Mouse (Mus musculus): ENCODE measurements at regions not wholly inside any gene's neighbourhood (a gene's known extent, or its start where the extent isn't known, plus 50 kb on each side); places are given as distances from the start of the nearest gene placed in this dataset.

DNA sequence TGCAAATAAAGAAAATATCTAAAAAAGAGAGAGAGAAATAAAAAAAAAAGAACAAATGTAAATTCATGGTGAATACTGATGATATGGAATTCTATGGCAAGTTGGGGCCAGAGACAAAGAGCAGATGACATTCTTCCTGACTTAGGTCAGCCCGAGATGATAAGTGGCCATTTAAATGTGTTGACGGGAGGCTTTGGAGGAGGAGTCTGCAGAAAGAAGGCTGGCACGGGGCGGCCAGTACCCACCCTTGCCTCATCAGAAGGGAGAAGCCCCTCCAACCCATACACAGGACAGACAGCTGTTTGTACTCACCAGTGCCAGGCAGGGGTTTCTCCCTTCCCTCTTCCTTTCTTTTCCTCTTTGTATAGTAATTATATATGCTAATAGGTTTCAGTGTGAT is 108.0 kb upstream of the Rcn1 start:
- Histone ChIP-seq H3K36me3 (ENCODE audit: poor library complexity, severe bottlenecking) (no peaks in the 10 kb centered on the region), H3K27ac (no peak overlapping the region), H3K9ac (no peak overlapping the region), H3K9me3 (replicated peaks) (no peaks in the 10 kb centered on the region), H3K4me3 (no peak overlapping the region), H3K27me3 (0 out of 2 replicates have a peak, but pooled peaks cover 4% of the 10 kb centered on the region), H3K4me2 (no peak overlapping the region), H3K4me1 (no peaks in the 10 kb centered on the region)
- ATAC-seq = no peak
- 74% methylated on average over 4 of the region's 4 CpGs for WGBS

DNA sequence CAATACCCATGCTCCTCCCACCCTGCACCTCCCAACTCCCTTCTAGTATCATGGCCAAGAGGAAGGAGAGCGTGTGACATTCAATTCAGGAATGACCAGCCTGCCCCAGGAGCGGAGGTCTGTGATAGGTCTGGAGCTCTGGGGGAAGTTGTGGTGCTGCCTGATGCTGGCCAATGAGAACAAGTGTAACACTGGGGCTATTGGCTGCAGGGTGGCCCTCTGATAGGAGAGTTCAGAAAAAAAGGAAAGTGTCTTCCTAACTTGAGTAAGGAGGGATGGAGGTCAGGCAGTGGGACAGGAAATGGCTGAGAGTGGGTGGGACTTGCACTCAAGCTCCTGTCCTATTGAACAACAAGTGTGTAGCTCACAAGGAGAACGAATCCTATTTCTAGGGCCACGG is 111.7 kb upstream of the Rcn1 start:
- Histone ChIP-seq H3K27me3 (peaks cover 18% of the 10 kb centered on the region; the same call in 1 of the 2 replicates), H3K27ac (no peak overlapping the region), H3K4me1 (peaks cover 14% of the 10 kb centered on the region), H3K36me3 (ENCODE audit: poor library complexity, severe bottlenecking) (no peaks in the 10 kb centered on the region), H3K9ac (no peak overlapping the region), H3K4me3 (no peak overlapping the region), H3K4me2 (no peak overlapping the region), H3K9me3 (replicated peaks) (no peaks in the 10 kb centered on the region)
- WGBS = 92% methylated on average over 4 of the region's 4 CpGs
- no peak for ATAC-seq

DNA sequence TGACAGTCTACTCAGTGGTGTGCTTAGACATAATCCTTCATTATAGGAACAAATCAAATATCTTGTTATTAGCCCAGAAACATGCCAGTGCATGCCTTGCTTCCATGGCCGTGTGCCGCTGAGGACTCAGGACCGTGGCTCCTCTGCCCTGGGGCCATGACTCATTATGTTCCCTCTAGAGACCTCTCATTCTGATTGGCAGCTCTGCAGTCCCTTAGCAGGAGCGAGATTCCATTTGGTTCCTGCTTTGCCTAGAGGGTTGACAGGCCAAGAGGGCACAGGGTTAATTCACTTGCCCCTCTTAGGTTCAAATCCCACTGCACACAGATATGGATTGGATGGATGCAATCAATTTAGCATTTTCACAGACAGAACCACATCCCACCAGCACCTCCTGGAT is 112.6 kb upstream of the Rcn1 start:
- H3K9me3 ChIP-seq (replicated peaks) = no peaks in the 10 kb centered on the region
- ATAC-seq = no peak
- no peaks in the 10 kb centered on the region for H3K36me3 ChIP-seq (ENCODE audit: poor library complexity, severe bottlenecking)
- no peak overlapping the region for H3K4me2 ChIP-seq
- WGBS = 66% methylated on average over 4 of the region's 4 CpGs
- no peak overlapping the region for H3K9ac ChIP-seq
- H3K4me3 ChIP-seq = no peak overlapping the region
- peaks cover 22% of the 10 kb centered on the region for H3K4me1 ChIP-seq
- H3K27me3 ChIP-seq = peaks cover 18% of the 10 kb centered on the region; the same call in 1 of the 2 replicates
- H3K27ac ChIP-seq = no peak overlapping the region

DNA sequence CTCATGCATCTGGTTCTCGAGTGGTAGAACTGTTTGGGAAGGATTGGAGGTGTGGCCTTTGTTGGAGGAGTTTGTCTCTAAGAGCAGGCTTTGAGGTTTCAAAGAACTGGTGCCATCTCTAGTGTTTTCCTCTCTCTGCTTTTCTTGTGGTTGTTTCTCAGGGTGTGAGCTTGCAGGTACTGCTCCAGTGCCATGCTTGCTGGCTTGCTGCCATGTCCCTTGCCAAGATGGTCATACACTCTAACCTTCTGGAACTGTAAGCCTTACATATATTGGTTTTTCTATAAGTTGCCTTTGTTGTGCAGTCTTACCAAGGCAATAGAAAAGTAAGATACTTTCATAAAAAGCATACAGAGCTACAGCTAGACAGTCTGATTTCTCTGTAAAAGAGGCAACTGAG is 115.1 kb upstream of the Rcn1 start:
- Histone ChIP-seq H3K27me3 (peaks cover 21% of the 10 kb centered on the region), H3K9me3 (replicated peaks) (no peaks in the 10 kb centered on the region), H3K36me3 (ENCODE audit: poor library complexity, severe bottlenecking) (no peaks in the 10 kb centered on the region), H3K4me2 (no peak overlapping the region), H3K9ac (no peak overlapping the region), H3K27ac (no peak overlapping the region), H3K4me3 (no peak overlapping the region), H3K4me1 (peaks cover 31% of the 10 kb centered on the region)
- no peak for ATAC-seq
- WGBS = 94% methylated on average over 1 of the region's 1 CpGs

- ATAC-seq = no peak
- no peak overlapping the region for H3K4me2 ChIP-seq
- H3K27ac ChIP-seq = no peak overlapping the region
- no peak overlapping the region for H3K4me3 ChIP-seq
- H3K9me3 ChIP-seq (replicated peaks) = no peaks in the 10 kb centered on the region
- H3K9ac ChIP-seq = no peak overlapping the region
- H3K36me3 ChIP-seq (ENCODE audit: poor library complexity, severe bottlenecking) = no peaks in the 10 kb centered on the region
- H3K4me1 ChIP-seq = peaks cover 31% of the 10 kb centered on the region
- H3K27me3 ChIP-seq = peaks cover 21% of the 10 kb centered on the region
- WGBS = 34% methylated on average over 3 of the region's 3 CpGs
Observed at GRCm38 (mm10) chr2:105514881-105515280, 115.8 kb upstream of the Rcn1 start.

DNA sequence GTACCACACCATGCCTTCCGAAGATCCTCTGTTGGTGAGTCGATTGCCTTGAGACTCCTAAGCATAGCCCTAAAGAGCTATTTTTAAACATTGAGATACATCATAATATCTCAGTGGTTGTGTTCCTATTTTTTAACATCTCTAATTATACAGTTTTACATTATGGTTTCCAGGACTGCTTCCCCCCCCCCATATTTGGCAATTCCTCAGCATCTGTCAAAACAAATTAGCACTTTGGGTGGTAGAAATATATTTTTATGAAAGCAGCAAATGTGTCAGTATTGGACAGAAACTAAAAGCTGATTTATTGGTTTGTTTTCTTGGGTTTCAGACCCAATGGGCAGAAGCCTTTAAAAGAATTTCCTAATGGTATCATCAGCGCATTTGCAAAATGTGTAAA is 116.2 kb upstream of the Rcn1 start:
- Histone ChIP-seq H3K4me3 (no peak overlapping the region), H3K4me1 (peaks cover 31% of the 10 kb centered on the region), H3K4me2 (no peak overlapping the region), H3K27me3 (peaks cover 21% of the 10 kb centered on the region), H3K9ac (no peak overlapping the region), H3K36me3 (ENCODE audit: poor library complexity, severe bottlenecking) (no peaks in the 10 kb centered on the region), H3K27ac (no peak overlapping the region), H3K9me3 (replicated peaks) (no peaks in the 10 kb centered on the region)
- no peak for ATAC-seq
- WGBS = 58% methylated on average over 3 of the region's 3 CpGs

DNA sequence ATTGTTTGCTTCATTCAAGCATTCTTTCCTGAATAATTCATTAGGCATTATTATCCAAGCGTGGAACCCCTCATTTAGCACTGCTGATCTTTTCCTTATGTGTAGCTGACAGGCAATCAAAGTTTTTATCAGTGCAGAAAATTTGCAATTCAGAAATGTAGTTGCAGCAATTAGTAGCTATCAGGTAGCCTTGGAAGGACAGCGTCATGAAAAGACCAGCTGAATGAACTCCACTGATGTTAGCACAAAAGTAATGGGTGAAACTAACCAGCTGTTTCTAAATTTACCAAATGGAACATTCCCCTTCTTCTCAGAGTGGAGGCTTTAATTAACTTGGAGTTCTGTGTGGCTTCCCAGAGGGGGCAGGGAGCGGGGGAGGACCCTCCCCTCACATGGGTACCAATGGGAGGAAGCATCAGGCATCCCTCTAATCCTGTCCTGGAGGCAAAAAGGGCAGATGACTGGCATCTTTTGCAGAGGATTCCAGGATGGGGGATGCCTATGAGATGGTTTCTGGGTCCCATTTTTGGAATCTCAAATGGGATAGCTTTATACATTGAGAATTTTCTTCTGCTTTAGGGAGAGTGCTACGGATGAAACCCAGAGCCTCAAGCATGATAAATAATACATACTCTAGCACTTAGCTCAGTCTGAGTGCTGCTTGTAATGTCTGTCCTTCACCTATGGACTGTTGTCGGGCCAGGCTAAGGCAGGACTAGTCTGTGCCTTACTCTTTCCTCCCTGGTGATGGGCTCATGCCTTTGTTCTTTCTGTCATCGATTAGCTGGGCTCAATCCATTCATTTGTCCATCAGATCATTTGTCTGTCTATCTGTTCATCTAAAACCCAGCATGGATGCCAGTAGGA is 117.4 kb upstream of the Rcn1 start:
- H3K27ac ChIP-seq = peak overlapping the region; percentile 73
- H3K9ac ChIP-seq = no peak overlapping the region
- 23% methylated on average over 6 of the region's 6 CpGs for WGBS
- peak; percentile 94 for ATAC-seq
- H3K4me2 ChIP-seq = peak overlapping the region; percentile 6
- H3K27me3 ChIP-seq = peaks cover 21% of the 10 kb centered on the region
- no peaks in the 10 kb centered on the region for H3K36me3 ChIP-seq (ENCODE audit: poor library complexity, severe bottlenecking)
- H3K9me3 ChIP-seq (replicated peaks) = no peaks in the 10 kb centered on the region
- peaks cover 31% of the 10 kb centered on the region for H3K4me1 ChIP-seq
- H3K4me3 ChIP-seq = no peak overlapping the region

- Histone ChIP-seq H3K4me1 (peaks cover 30% of the 10 kb centered on the region), H3K9ac (no peak overlapping the region), H3K4me2 (no peak overlapping the region), H3K27ac (no peak overlapping the region), H3K27me3 (peaks cover 26% of the 10 kb centered on the region), H3K36me3 (ENCODE audit: poor library complexity, severe bottlenecking) (no peaks in the 10 kb centered on the region), H3K4me3 (no peak overlapping the region), H3K9me3 (replicated peaks) (no peaks in the 10 kb centered on the region)
- WGBS = 19% methylated on average over 4 of the region's 4 CpGs
- ATAC-seq = no peak
Observed at GRCm38 (mm10) chr2:105521841-105522240, 122.7 kb upstream of the Rcn1 start.

DNA sequence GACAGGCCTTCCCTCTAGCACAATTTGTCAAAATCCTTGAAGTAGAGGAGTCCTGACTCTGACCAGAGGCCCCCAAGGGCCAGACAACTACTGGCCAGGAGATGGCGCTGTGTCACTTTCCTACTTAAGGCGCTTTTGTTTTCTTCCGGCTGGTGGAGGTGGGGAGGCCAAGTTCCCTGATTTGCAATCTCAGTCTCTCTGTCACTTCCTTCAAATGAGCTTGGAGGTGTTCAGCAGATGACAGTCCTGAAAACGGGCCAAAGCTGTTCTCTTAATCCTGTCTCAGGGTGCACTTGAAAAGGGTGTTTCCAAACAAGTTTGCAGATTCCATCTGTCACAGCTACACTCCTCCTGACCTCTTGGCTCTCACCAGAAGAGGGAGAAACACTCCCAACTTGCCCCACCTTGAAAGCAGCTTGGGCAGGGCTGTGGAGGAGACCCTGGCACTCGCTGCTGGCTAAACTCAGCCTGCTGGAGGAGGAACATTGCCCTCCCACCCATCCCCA is 124.2 kb upstream of the Rcn1 start:
- Histone ChIP-seq H3K4me2 (no peak overlapping the region), H3K4me3 (no peak overlapping the region), H3K9me3 (replicated peaks) (no peaks in the 10 kb centered on the region), H3K36me3 (ENCODE audit: poor library complexity, severe bottlenecking) (no peaks in the 10 kb centered on the region), H3K27ac (no peak overlapping the region), H3K4me1 (peaks cover 22% of the 10 kb centered on the region), H3K27me3 (peaks cover 24% of the 10 kb centered on the region), H3K9ac (no peak overlapping the region)
- peak; percentile 83 for ATAC-seq
- whole genome bisulfite sequencing = 4% methylated on average over 5 of the region's 5 CpGs

DNA sequence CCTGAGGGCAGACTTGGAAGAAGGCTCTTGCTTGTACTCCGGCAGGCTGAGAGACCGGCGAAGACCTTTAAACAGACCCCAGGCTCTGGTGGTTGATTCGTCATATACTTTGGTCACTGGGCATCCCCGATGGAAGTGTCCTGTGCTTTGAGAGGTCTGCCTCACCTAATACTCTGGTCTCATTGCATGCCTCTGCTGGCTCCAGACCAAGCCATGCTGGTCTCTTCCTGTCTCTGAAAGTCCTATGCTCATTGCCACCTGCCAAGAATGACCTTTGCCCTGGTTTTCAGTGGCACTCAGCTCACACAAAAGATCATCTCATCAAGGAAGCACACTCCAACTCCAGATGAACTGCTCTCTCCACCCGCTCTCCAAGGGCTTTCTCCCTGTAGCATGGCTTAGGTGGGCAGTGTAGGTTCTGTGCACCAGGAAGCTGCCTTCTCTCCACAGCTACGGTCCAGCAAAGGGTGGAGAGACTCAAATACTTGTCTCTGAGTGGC is 126.0 kb upstream of the Rcn1 start:
- Histone ChIP-seq H3K27ac (no peak overlapping the region), H3K36me3 (ENCODE audit: poor library complexity, severe bottlenecking) (no peaks in the 10 kb centered on the region), H3K27me3 (peaks cover 24% of the 10 kb centered on the region), H3K9me3 (replicated peaks) (no peaks in the 10 kb centered on the region), H3K9ac (no peak overlapping the region), H3K4me3 (no peak overlapping the region), H3K4me1 (peaks cover 22% of the 10 kb centered on the region), H3K4me2 (no peak overlapping the region)
- WGBS = 83% methylated on average over 7 of the region's 7 CpGs
- ATAC-seq = no peak

GRCm38 (mm10) chr2:105528535-105528934 is 129.4 kb upstream of the Rcn1 start:
- H3K4me2 ChIP-seq = no peak overlapping the region
- no peak overlapping the region for H3K27ac ChIP-seq
- no peak for ATAC-seq
- peaks cover 16% of the 10 kb centered on the region for H3K27me3 ChIP-seq
- H3K9ac ChIP-seq = no peak overlapping the region
- no peak overlapping the region for H3K4me3 ChIP-seq
- H3K36me3 ChIP-seq (ENCODE audit: poor library complexity, severe bottlenecking) = no peaks in the 10 kb centered on the region
- peaks cover 17% of the 10 kb centered on the region for H3K4me1 ChIP-seq
- H3K9me3 ChIP-seq (replicated peaks) = no peaks in the 10 kb centered on the region
- WGBS = 93% methylated on average over 8 of the region's 8 CpGs

DNA sequence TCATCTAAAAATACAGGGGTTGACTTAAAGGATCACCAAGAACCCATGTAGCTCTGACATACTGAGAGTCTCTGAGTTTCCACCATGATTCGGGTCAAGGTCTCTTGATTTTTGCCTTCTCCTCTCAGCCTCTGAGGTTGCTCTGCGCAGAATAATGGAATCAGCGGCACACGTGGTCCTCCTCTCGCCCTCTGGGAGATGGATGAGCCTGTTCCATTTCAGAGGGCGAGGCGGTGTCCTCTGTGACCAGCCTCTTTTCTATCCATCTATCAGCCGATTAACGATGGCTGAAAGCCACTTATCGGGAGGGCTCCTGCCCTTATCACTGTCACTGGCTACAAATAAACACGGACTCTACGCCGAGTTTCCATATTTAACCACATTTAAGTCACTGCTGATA is 124.6 kb upstream of the Pax6 start:
- no peaks in the 10 kb centered on the region for H3K9me3 ChIP-seq (replicated peaks)
- no peaks in the 10 kb centered on the region for H3K4me1 ChIP-seq
- H3K4me2 ChIP-seq = no peak overlapping the region
- H3K9ac ChIP-seq = no peak overlapping the region
- H3K4me3 ChIP-seq = no peak overlapping the region
- no peak for ATAC-seq
- no peak overlapping the region for H3K27ac ChIP-seq
- whole genome bisulfite sequencing = 92% methylated on average over 13 of the region's 13 CpGs
- H3K36me3 ChIP-seq (ENCODE audit: poor library complexity, severe bottlenecking) = no peaks in the 10 kb centered on the region
- no peaks in the 10 kb centered on the region for H3K27me3 ChIP-seq
